Mouse (Mus musculus) retina, postnatal 1 day (tissue): ENCODE measurements around the gene Dmp1.

Experiments used
- DNase-seq: peaks from one replicate; pipeline ENCODE4 v3.0.0-alpha.2; 2012

Dmp1 gene

DNA sequence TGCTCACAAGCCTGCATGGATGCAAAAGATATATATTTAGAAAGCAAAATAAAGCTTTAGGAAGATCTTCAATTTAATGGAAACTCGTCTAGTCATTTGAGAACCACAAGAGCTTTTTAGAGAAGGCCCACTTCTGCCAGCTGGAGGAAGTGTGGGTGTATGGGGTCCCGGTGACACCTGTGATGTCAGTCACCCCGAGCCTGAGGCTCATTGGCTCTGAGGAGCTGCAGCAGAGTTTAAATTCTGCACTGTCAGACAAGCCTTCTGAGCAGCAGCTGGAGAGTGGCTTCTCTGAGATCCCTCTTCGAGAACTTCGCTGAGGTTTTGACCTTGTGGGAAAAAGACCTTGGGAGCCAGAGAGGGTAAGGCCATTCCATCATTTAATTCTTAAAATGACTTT is at the start of gene Dmp1:
Dmp1 (plus strand) TSS at position 263 of the 400 bp plus-strand sequence.
- no peak for DNase-seq

DNA sequence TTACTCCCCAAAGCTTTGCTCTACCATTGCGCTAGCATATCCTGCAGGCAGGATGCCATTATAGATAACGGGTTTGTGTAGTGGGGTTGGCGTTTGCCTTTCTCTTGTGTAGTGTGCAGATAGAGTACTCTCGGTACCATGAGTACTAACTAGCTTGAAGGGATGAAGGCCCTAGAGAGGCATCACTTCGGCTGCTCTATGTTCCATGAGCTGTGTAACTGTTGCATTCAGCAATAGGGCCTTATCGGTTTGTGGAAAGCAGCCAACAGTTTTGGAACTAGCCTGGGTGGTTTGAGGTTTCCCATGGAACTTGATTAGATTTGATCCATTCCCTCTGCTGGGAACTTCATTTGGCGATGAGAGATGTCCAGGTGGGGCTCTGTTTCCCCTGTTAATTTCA is 44.7 kb upstream of the Dmp1 start:
- DNase-seq: no peak

DNA sequence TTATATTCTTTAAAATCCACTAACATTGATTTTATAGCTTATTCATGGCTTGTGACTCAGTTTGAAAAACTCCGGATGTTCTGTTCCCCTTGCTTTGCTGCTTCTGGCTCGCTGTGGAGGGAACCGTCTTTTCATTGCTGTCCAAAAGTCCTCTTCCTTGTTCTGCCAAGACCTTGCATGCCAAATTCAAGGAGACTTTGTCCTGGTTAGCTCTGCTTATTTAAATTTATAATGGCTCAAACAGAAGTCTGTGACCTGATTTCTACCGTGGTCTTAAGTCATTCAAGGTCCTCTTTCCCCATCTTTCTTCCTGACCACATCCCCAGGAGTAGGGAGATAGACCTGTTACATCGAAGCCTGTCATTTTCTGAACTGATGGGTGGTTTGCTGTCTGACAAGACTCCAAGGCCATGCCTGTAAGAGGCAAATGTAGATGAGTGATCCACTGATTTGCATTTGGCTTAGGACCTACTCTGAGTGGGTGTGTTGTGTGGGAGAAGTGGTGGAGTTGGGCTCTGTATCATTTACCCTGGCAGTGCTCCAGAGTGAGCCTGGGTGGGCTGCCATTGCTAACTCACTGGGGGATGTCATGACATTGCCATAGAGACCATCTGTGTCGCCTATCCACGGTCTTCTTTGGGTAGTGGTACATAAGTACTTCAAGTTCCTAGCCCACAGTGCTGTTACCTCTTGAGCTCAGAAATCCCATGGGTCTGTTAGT is 43.9 kb upstream of the Dmp1 start:
- DNase-seq: no peak

DNA sequence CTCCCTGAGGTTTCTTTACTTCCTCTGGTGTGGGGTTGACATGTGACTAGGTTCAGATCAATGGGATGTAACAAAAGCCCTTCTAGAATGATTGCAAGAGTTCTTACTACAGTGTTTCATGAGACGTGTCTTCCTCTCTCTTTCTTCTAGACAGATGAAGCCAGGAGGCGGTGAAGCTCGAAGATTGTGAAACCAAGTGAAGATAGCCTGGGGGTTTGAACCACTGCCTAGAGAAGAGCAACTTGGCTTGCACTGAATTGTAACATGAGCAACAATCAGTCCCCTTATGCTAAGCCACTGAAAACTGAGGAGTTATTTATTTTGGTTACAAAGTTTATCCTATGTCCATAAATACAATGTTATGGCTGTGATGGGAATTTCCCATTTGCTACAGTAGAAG is 41.8 kb upstream of the Dmp1 start:
- peak; percentile 14 for DNase-seq

DNA sequence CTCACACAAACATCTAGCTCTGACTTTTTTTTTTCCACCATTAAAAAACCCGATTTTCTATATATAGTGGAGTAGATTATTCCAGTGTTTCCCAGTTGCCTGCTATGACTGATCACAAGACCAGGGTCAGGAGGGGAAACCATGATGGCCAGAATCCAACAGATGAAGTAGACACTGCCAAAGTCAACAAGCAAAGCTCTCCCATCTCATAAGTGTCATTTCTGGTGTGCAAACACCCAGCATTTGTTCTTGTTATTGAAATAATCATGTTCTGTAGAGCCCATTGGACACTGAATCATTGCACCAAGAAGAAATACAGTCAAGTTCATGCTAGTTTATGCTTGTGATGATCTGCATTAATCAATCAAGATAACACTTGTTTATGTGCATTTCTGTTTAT is 41.0 kb upstream of the Dmp1 start:
- no peak for DNase-seq

DNA sequence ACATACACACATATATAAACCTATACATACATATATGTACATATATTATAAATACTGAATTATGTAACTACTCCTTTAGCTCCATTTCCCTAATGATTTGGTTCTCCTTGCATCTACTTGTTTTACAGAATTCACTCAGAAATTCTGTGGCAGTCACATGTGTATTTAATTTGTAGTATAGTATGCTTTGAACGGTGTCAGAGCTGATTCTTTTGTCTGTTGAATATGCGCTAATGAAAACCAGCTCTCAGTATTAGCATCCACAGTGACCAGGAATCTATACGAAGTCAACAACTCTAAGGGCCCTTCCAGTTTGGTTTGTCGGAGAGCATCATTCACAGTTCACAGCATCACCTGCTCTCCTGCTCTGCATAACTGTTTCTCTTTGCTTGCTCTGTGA is 38.9 kb upstream of the Dmp1 start:
- no peak for DNase-seq

DNA sequence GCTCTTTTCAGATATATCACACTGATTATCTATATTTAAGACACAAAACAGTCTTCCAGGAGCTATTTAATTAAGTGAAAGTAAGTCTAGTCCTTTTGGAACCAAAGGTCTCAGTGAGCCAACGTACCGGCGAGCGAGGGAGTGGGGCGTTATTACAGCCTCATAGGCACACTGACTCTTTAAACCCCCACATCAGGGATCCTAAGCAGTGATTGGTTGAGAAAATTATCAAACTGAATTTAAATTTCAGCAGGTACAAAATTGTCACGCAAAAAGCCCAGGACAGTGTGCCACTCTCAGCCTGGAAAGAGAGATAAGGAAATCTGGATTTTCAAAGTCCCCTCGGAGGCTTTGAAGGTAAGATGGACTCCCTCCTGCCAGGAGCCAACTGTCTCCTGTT is 32.0 kb upstream of the Dmp1 start, which contains the start of gene Dspp:
Dspp (plus strand) TSS at position 301 of the 400 bp plus-strand sequence.
- no peak for DNase-seq

DNA sequence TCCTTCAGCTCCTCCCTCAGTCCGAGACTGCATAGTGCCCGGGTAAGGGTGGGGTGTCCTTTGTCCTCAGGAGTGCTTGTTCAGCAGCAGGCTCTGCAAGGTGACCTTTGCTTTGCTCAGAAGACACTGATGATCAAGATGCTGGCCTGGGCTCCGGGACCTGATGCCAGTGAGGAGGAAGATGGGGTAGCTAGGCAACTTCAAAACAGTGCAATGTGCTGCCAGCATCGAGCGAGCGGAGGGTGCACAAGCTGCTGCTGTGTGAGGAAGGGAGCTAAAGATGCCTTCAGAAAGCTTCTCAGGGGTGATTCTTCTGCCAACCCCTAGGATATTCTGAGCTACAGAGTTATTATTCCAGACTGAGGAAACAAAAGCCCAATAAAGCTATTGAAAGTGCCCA is 29.3 kb upstream of the Dmp1 start:
- DNase-seq: no peak

DNA sequence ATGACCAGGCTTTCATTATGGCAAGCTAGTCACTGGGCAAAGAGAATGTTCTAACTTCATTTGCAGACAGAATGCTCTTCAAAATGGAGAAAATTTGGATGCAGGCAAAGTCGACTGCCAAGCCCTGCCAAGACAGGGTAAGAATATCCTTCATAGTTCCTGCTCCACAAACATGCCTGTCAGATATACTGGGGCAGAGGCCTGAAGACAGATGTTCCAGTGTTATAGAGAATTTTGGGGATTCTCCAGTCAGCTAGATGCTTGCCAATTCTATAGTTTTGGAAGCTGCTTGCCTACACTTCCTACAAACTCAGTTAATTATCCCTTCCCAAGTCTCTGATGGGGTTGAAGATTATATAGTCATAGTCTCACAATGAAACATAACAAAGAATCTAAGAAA is 18.7 kb upstream of the Dmp1 start:
- DNase-seq: no peak

DNA sequence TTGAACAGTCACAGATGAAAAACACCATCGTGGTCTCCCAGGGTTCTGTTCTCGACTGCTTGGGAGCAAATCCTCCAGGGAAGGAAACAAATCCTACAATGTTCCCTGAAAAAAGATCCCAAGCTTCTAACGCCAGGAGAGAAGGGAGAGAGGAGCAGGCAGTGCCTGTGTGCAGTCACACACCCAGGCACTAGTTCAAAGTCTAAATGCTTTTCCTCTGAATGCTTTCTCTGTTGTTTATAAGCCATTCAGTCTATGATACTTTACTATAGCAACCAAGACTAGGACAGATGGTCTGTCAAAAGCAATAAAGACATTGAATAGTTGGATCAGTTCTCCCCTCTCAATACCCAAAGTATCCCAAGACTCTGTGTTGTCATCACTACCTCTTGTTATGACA is 15.1 kb upstream of the Dmp1 start:
- no peak for DNase-seq

DNA sequence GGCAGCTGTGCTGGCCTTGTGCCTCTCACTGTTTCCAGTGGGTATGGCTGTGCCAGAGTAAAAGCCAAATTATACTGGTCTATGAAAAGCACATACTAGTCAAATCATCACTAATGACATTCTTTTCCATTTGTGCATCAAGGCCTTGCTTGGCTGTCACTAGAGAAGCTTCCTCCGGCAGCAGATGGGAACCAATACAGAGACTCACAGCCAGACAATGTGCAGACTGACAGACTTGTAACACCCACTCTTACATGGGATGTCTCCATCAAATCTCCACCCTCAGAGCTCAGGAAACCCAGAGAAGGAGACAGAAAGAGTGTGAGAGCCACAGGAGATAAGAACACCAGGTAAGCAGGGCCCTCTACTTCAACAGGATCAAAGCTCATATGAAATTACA is 7.3 kb upstream of the Dmp1 start:
- no peak for DNase-seq

DNA sequence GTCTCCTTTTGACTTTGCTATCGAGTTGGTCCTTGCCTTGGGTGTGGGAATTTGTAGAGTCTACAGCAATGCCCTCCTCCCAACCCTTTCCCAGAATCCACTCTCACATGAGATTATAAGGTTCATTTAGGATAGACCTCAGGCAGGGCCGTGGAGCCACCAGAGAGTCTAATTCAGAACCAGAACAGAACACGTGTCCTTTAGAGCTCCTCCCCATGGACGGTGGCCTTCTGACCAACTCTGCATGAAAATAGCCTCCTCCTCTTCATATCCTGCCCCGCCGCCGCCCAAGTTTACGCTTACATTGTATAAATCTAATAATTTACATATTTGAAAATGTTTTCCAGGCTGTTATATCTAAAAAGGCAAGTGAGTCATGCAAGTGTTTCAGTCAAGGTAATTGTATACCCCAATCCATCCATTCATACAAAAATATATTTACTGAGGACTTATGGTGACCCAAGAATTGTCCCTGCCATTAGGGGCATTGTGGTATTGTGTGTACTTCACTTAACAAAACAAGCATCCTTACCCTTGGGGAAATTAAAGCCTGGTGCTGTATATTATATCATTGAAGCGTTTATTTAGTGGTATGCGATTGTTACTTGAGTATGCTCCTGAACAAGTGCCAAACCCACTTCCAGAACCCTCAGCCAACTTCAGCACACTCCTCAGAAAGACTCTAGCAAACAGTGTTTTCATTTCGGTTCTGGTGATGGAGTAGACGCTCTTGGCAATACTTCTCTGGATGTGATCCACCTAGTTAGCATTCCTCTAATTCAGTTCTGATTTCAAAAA is 1.1 kb upstream of the Dmp1 start:
- no peak for DNase-seq

DNA sequence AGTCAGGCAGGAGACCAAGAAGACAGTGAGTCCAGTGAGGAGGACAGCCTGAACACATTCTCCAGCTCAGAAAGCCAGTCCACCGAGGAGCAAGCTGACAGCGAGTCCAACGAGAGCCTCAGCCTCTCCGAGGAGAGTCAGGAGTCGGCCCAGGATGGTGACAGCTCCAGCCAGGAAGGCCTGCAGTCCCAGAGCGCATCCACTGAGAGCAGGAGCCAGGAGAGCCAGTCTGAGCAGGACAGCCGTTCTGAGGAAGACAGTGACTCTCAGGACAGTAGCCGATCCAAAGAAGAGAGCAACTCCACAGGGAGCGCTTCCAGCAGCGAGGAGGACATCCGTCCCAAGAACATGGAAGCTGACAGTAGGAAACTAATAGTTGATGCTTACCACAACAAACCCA is 10.1 kb downstream of the Dmp1 start:
- no peak for DNase-seq

DNA sequence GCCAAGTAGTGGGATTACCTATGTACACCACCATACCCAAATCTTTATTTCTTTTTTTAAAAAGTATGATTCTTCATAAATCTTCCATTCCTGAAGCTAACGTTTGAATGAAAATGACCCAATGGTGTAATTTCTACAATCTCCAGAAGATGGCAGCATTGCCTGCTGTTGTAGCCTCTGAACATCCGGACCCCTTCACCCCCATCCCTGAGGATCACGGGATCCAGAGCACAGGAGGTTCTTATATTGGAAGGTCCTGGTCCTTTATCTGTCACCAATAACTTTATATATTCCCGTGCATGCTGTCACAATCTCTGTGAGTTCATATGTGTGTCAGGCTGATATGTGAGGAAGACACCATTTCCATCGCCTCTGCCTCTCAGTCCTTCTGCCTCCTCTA is 16.5 kb downstream of the Dmp1 start:
- peak; percentile 71 for DNase-seq

DNA sequence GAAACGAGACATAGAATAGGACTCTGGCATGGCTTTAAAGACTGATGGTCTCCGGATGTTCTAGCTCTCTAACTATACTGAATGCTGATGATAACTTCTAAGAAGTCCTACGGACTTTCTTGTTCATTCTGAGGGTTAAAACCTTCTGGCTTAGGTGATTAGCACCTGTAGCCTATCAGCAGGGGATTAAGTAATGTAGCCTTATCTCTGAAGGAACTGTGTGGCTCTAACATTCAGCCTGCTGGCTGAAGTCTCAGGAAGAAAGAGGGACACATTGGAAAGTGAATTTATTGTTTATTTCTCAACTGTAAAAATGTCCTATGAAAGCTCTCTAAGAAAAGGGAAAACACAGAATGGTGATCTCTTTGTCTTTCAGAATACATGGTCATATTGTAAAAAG is 21.9 kb downstream of the Dmp1 start:
- no peak for DNase-seq

DNA sequence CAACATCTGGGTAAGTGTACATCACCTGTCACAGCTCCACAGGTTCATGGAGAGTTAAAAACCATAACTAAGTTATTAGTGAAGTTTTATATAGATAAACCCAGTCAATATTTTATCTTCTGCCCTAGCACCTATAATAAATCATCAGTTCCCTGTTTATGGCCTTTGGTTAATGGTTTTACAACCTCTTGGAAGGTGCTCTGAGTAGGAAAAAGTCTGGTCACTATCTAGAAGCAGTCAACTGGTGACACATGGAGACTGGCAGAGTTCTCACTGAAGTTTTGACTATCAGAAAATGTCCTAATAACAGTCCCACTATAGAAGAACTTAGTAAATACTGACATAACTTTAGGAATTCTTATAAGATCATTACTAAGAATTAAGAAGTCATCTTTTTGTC is 22.3 kb downstream of the Dmp1 start:
- DNase-seq: no peak

DNA sequence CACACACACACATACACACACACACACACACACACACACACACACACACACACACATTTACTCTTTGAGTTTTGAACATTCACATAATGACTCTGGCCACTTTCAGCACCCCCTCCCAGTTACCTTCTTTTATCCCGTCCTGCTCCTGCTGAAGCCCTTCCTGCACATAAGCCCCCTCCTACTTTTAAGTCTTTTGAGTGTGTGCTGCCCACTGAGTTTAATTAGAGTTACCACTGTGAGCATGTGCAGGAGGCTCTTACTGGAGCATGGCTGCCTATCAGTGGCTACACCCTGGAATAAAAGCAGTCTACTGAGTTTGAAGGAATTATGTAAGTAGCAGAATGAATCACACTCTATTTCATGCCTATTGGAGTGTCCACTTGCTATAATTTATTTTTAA is 26.1 kb downstream of the Dmp1 start:
- no peak for DNase-seq

DNA sequence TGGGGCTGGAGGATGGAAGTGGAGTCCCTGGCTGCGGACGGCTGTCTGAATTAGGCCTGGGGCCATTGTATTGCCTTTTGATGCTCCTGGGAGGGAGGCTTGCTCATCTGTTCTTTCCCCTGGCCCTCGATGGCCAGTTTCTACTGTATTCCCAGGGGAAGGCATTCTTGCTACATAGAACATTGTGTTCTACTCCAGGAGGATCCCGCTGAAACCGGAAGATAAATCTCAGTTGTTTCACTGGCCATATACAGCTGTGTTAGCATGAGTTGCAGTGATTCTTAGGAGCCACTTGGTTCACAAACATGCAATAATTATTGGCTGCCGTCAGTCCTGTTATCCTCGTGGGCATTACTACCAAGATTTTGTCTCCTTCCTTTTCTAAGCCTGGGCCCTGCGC is 34.3 kb downstream of the Dmp1 start:
- DNase-seq: no peak

DNA sequence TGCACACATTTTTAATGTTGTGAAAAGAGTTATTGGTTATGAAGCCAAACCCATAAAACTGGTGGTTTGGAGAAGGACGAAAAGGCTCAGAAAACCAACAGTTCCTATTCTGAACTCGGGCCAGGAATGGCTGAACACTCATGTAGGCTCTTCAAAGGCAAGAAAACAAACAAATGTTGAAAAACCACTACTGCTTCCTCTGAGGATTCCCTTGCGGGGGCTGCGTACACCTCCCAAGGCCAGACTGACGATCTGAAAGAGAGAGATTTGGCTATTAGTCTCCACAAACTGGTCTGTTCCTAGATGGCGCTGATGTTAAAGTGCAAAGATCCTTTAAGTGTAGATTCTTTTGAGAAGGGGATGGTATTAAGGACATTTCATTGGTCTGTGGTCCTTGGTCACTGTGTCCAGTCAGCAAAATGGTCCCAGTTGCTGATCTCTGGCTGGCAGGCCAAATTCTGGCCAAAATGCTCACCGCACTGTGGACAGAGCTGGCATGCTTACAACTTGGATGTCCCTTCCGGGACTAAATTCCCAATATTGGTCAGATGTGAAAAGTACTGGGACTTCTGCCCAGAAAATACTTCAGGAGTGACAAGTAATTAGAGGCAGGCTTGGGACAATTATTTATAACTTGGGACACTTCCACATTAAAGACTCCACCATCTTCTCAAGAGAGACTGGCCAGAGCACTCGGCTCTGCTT is 37.4 kb downstream of the Dmp1 start:
- no peak for DNase-seq

DNA sequence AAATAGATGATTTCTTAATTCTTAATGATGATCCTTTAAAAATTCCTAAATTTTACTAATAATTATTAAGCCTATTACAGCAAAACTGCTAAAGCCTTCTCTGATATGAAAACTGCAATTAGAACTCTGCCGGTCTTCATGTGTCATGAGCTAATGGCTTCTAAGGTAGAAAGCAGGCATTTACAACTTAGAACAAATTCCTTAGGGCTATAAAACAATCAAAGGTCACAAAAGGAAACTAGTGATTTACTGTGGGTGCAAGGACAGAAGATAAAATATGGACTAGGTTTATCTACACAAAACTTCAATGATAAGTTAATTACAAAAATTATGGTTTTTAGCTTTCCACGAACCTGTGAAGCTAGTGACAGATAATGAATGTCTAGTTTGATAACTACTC is 41.8 kb downstream of the Dmp1 start:
- DNase-seq: no peak

DNA sequence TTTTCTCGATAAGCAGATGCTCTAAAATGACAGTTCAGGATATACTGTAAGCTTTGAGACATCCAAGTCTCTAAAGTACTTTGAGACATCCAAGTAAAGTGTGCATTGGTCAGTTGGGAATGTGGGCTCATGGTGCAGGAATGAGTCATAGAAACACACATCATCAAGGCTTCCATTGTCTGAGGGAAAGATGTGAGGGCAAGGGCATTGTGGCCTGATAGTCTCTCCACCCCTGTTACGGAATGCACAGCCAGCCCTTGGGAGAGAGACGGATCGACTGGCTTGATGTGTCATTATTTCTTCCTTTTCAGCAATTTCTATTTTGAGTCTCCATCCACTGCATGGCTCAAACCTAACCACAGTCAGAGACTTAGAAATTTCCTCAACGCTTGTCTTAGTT is 49.4 kb downstream of the Dmp1 start:
- DNase-seq: no peak

DNA sequence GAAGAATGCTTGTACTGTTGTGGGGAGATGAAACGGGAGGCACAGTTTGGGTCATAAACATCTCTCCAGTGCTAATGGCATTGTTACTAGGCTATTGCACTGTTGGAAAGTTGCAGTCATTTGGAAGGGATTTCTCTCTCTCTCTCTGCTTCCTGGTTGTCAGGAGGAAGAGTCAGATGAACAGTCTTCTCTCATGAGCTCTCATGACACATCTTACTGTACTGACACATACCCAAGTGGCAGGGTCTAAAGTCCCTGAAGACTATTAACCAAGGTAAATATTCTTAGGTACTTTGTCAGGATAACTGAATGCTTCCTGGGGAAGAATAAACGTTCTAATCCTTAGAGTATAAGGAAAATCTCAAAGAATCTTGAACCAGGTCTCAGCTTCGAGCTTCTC is 54.2 kb downstream of the Dmp1 start:
- DNase-seq: no peak

DNA sequence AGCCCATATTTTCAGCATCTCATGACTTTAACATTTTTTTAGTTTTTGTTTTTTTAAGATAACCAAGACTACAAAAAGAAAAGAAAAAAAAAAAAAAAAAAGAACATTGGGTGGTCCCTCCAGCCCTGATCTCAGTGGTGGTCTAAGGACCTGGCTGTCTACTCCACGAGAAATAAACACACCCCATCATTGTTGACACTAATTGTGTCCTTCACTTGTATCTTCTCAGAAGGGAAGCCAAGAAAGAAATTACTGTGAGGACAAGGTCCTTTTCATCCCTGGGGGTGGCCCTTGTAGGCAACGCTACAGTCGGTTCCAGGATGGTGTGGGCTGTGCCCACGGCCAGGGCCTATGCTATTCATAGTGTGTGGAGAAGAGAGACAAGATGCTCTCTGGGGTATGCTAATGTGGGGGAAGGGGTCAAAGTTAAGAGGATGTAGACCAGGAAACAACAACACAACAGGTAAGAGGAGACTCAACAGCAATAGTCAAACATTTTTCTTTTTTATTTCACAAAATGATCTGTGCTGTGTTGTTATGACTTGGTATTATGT is 59.6 kb downstream of the Dmp1 start:
- no peak for DNase-seq
